Mouse (Mus musculus): Measurements from ENCODE around the gene Tent5c. TPM values are rescaled to one million over a fixed set of nuclear protein-coding genes. Genes with fewer than 3 reads are reported as not detected.
A peak's percentile ranks its signal among the peaks of the same experiment; 100 is the strongest.

The Tent5c gene
- polyA plus RNA-seq, 1 experiment from 2014 or later: 11.5 TPM

GRCm38 (mm10) chr3:100460510-100460909 lies 28.6 kb downstream of the Tent5c start:
- no peaks in the 10 kb centered on the region for H3K27me3 ChIP-seq (replicated peaks; ENCODE audit: insufficient read depth, low read length)

GRCm38 (mm10) chr3:100443798-100444500 lies 45.2 kb downstream of the Tent5c start:
- Histone ChIP-seq H3K4me3 (ENCODE audit: low read depth, low read length) (no peak overlapping the region), H3K27ac (ENCODE audit: low read length) (no peak overlapping the region), H3K9me3 (ENCODE audit: low read length) (no peaks in the 10 kb centered on the region), H3K4me2 (replicated peaks; ENCODE audit: low read depth, low read length) (no peak overlapping the region), H3K36me3 (ENCODE audit: insufficient read depth, low read length) (no peaks in the 10 kb centered on the region), H3K27me3 (replicated peaks; ENCODE audit: insufficient read depth, low read length) (no peaks in the 10 kb centered on the region), H3K4me1 (ENCODE audit: insufficient read depth, low read depth, low read length) (no peaks in the 10 kb centered on the region), H3K9ac (replicated peaks; ENCODE audit: low read depth) (no peak overlapping the region)
- TF ChIP-seq CTCF (IDR thresholded peaks at IDR 0.05): no peak
- TF ChIP-seq EP300 (IDR thresholded peaks at IDR 0.05): no peak
- DNase-seq (ENCODE audit: low spot score): no peak
- WGBS: 76% methylated on average over 7 of the region's 7 CpGs
- no peak for ATAC-seq

More at GRCm38 (mm10) chr3:100460510-100460909, 28.6 kb downstream of the Tent5c start:
- TF ChIP-seq EP300 (IDR thresholded peaks at IDR 0.05) (no peak), CTCF (IDR thresholded peaks at IDR 0.05) (peak; percentile 23; the same call in 1 of the 2 replicates)
- ATAC-seq: no peak
- H3K4me2 ChIP-seq (replicated peaks; ENCODE audit: low read depth, low read length): no peak overlapping the region
- H3K9ac ChIP-seq (replicated peaks; ENCODE audit: low read depth): no peak overlapping the region
- no peak overlapping the region for H3K27ac ChIP-seq (ENCODE audit: low read length)
- H3K4me1 ChIP-seq (ENCODE audit: insufficient read depth, low read depth, low read length): no peaks in the 10 kb centered on the region
- 89% methylated on average over 2 of the region's 2 CpGs for WGBS
- no peak for DNase-seq (ENCODE audit: low spot score)
- H3K36me3 ChIP-seq (ENCODE audit: insufficient read depth, low read length): no peaks in the 10 kb centered on the region
- no peak overlapping the region for H3K4me3 ChIP-seq (ENCODE audit: low read depth, low read length)
- H3K9me3 ChIP-seq (ENCODE audit: low read length): no peaks in the 10 kb centered on the region

- no peaks in the 10 kb centered on the region for H3K27me3 ChIP-seq (replicated peaks; ENCODE audit: insufficient read depth, low read length)
- 76% methylated on average over 6 of the region's 6 CpGs for WGBS
- H3K9me3 ChIP-seq (ENCODE audit: low read length): no peaks in the 10 kb centered on the region
- DNase-seq (ENCODE audit: low spot score) (no peak), ATAC-seq (no peak)
- H3K36me3 ChIP-seq (ENCODE audit: insufficient read depth, low read length): no peaks in the 10 kb centered on the region
- H3K4me2 ChIP-seq (replicated peaks; ENCODE audit: low read depth, low read length): no peak overlapping the region
- no peak overlapping the region for H3K4me3 ChIP-seq (ENCODE audit: low read depth, low read length)
- H3K9ac ChIP-seq (replicated peaks; ENCODE audit: low read depth): no peak overlapping the region
- TF ChIP-seq CTCF (IDR thresholded peaks at IDR 0.05): no peak
- TF ChIP-seq EP300 (IDR thresholded peaks at IDR 0.05): no peak
- H3K4me1 ChIP-seq (ENCODE audit: insufficient read depth, low read depth, low read length): no peaks in the 10 kb centered on the region
- H3K27ac ChIP-seq (ENCODE audit: low read length): no peak overlapping the region
Measured at GRCm38 (mm10) chr3:100442499-100442898, 46.6 kb downstream of the Tent5c start.

- Histone ChIP-seq H3K4me3 (ENCODE audit: low read depth, low read length) (no peak overlapping the region), H3K9me3 (ENCODE audit: low read length) (no peaks in the 10 kb centered on the region), H3K27me3 (replicated peaks; ENCODE audit: insufficient read depth, low read length) (no peaks in the 10 kb centered on the region), H3K4me1 (ENCODE audit: insufficient read depth, low read depth, low read length) (no peaks in the 10 kb centered on the region), H3K36me3 (ENCODE audit: insufficient read depth, low read length) (no peaks in the 10 kb centered on the region), H3K4me2 (replicated peaks; ENCODE audit: low read depth, low read length) (no peak overlapping the region), H3K27ac (ENCODE audit: low read length) (no peak overlapping the region), H3K9ac (replicated peaks; ENCODE audit: low read depth) (no peak overlapping the region)
- 34% methylated on average over 4 of the region's 4 CpGs for WGBS
- peak; percentile 57 for DNase-seq (ENCODE audit: low spot score)
- TF ChIP-seq EP300 (IDR thresholded peaks at IDR 0.05) (0 out of 2 replicates have a peak, but pooled peaks have one; percentile 12), CTCF (IDR thresholded peaks at IDR 0.05) (no peak)
- peak; percentile 74 for ATAC-seq
Measured at GRCm38 (mm10) chr3:100440754-100441153, 48.4 kb downstream of the Tent5c start.

DNA sequence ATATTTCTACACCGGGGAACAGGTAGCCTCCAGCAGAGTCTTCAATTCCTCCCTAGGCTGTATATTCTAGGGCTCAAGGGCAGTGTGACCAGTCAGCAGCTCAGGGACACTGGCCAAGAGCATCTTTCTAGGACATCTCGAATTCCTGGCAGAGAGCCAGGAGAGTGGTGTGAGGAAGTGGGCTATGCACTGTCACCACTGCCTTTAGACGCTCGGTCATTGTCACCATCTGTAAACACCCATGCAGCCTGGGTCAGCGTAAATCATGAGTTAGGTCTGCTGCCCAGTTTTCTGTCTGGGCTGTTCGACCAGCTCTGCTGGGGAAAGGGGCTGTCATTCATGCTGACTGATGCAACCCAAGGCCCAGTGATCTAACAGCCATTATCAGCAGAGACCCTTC lies 49.1 kb downstream of the Tent5c start:
- Histone ChIP-seq H3K27ac (ENCODE audit: low read length) (no peak overlapping the region), H3K36me3 (ENCODE audit: insufficient read depth, low read length) (no peaks in the 10 kb centered on the region), H3K27me3 (replicated peaks; ENCODE audit: insufficient read depth, low read length) (no peaks in the 10 kb centered on the region), H3K9ac (replicated peaks; ENCODE audit: low read depth) (no peak overlapping the region), H3K4me3 (ENCODE audit: low read depth, low read length) (no peak overlapping the region), H3K9me3 (ENCODE audit: low read length) (no peaks in the 10 kb centered on the region), H3K4me2 (replicated peaks; ENCODE audit: low read depth, low read length) (no peak overlapping the region), H3K4me1 (ENCODE audit: insufficient read depth, low read depth, low read length) (no peaks in the 10 kb centered on the region)
- 31% methylated on average over 6 of the region's 6 CpGs for WGBS
- ATAC-seq (peak; percentile 43; the same call in 1 of the 2 replicates), DNase-seq (ENCODE audit: low spot score) (peak; percentile 40)
- TF ChIP-seq EP300 (IDR thresholded peaks at IDR 0.05): no peak
- no peak for TF ChIP-seq CTCF (IDR thresholded peaks at IDR 0.05)

DNA sequence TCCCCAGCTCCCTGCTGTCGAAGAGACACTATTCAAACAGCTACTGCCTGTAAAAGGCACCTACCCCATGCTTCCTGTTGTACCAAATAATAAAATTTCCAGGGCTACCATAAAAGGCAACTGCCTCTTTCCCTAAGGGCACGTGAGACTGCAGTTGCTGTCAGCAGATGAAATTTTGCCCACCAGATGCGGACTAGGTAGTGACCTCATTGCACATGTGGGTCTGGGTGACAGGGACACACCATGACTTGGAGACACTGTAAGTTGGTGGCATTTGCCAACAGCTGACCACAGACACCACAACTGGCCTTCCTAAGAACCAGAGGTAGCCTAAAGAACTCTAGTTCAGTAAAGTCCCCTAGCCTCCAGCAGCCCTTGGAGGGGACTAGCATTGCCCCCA lies 50.0 kb downstream of the Tent5c start:
- TF ChIP-seq EP300 (IDR thresholded peaks at IDR 0.05) (no peak), CTCF (IDR thresholded peaks at IDR 0.05) (no peak)
- no peak overlapping the region for H3K27ac ChIP-seq (ENCODE audit: low read length)
- no peak for ATAC-seq
- H3K4me3 ChIP-seq (ENCODE audit: low read depth, low read length): no peak overlapping the region
- no peaks in the 10 kb centered on the region for H3K9me3 ChIP-seq (ENCODE audit: low read length)
- no peak overlapping the region for H3K4me2 ChIP-seq (replicated peaks; ENCODE audit: low read depth, low read length)
- no peaks in the 10 kb centered on the region for H3K4me1 ChIP-seq (ENCODE audit: insufficient read depth, low read depth, low read length)
- 44% methylated on average over 3 of the region's 3 CpGs for WGBS
- no peak overlapping the region for H3K9ac ChIP-seq (replicated peaks; ENCODE audit: low read depth)
- no peak for DNase-seq (ENCODE audit: low spot score)
- H3K27me3 ChIP-seq (replicated peaks; ENCODE audit: insufficient read depth, low read length): no peaks in the 10 kb centered on the region
- H3K36me3 ChIP-seq (ENCODE audit: insufficient read depth, low read length): no peaks in the 10 kb centered on the region
